Mouse (Mus musculus) liver, embryonic 14.5 days (tissue): ENCODE measurements around the gene Dlg2.

ENCODE experiments used
- CTCF ChIP-seq: IDR thresholded peaks from 2 replicates; pipeline ENCODE4 v1.5.1; 2016; ENCODE audit warnings: antibody characterized with exemption, low read depth, control low read depth
- EP300 ChIP-seq: IDR thresholded peaks from 2 replicates; pipeline ENCODE4 v1.6.1; 2016; ENCODE audit warnings: antibody characterized with exemption, low read depth

DNA sequence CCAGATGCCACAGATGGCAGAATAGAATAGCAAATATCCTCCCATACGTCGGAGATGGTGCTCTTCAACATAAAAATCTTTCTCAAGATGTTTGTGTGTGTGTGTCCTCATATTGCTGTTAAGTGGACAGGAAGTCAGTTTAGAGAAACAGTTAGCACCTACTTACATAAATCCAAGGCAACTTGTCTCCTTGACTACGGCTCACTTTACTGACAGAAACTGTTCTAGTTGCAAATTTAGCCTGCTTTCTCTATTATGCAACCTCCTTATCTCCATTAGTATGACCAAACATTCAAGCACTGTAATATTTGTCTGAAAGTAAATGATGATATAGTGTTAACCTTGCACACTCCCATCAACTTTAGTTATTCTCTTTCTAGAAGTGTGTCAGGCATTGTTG is 905.8 kb downstream of the Dlg2 start:
- TF ChIP-seq CTCF (no peak), EP300 (no peak)
